Mouse (Mus musculus) layer of hippocampus, postnatal 25 days (tissue): ENCODE measurements around the gene Slc38a5. TPM values are rescaled to one million over a fixed set of nuclear protein-coding genes. Genes with fewer than 3 reads are reported as not detected.

Experiments used
- DNase-seq, 2 experiments: peaks; one replicate each; pipeline ENCODE4 v3.0.0; 2022; ENCODE audit warnings: mixed read lengths in 2 of 2, low spot score in 1 of 2; ENCODE audit errors: extremely low spot score in 1 of 2
- total RNA-seq, 2 experiments: library from RNA; stranded (reverse); gene quantifications; 2 replicates each; pipeline ENCODE4 v1.2.3; 2021

Gene Slc38a5
- total RNA-seq = 1 to 10 TPM; 5.3 to 7.9 TPM

GRCm38 (mm10) chrX:8271083-8271820 is at the start of gene Slc38a5:
Slc38a5 (plus strand) TSS chrX:8271133.
- DNase-seq = no peak

DNA sequence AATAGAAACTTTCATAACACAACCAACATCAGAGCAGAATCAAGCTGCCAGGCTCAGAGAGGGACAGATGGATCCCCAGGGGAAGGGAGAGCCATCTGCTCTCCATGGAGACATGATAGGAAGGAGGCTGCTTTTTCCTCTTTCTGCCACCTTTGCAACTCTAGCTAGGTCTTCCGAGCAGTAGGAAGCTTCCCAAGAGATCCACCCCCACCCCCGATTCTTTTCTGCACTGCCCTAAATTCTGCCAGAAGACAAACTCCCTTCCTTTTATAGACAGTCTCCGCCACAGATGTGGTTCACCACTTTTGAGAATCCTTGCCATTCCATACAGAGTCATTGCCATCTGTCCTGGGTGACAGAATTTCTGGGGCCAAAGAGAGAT is 48.6 kb upstream of the Slc38a5 start:
- DNase-seq = peak in 1 of 2 experiments; percentile 26

DNA sequence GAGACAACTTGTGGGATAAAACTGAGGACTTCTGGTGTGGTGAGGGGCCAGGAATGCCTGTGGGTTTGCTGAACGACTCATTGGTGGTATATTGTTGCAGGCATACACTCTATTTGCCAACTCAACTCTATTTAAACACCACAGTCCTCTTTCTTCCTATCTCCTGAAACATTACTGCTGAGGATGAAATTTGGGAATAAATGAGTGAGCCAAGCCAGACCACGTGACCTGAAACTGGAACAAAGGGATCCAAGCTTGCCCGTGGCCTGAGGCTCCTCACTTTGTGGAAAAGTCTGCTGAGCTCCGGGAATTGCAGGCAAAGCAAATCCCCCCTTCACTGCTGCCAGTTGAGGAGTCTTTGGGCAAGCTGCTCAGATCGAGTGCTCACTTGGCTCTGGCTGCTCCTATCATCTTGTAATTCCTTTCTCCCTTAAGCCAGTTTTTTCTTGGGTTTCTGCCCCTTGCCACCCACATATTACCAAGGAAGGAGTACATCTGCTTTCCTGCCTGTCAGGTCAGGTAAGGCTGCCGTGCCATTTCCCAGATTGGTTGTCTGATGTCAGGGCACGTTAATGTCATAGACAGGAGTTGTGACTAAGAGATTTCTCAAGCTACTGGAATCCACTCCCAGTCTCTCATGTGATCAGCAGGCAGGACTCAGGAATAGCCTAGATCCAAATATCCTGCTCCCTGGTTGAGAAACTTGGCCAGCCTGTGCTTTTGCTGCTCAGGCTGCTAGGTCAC is 48.1 kb upstream of the Slc38a5 start:
- DNase-seq = no peak

- no peak for DNase-seq
Observed at GRCm38 (mm10) chrX:8223473-8223872, 47.5 kb upstream of the Slc38a5 start.

GRCm38 (mm10) chrX:8230272-8230671 is 40.7 kb upstream of the Slc38a5 start:
- DNase-seq = no peak

GRCm38 (mm10) chrX:8233602-8234001 is 37.3 kb upstream of the Slc38a5 start:
- DNase-seq = no peak

GRCm38 (mm10) chrX:8236704-8237103 is 34.2 kb upstream of the Slc38a5 start:
- no peak for DNase-seq

- no peak for DNase-seq
Observed at GRCm38 (mm10) chrX:8238804-8239395, 32.0 kb upstream of the Slc38a5 start.

- no peak for DNase-seq
Observed at GRCm38 (mm10) chrX:8247680-8248079, 23.3 kb upstream of the Slc38a5 start.

- no peak for DNase-seq
Observed at GRCm38 (mm10) chrX:8248542-8249120, 22.3 kb upstream of the Slc38a5 start.

GRCm38 (mm10) chrX:8251789-8252333 is 19.1 kb upstream of the Slc38a5 start:
- DNase-seq = peak in 1 of 2 experiments; percentile 27

GRCm38 (mm10) chrX:8252334-8253285 is 18.3 kb upstream of the Slc38a5 start, which contains the start of gene Ftsj1:
Ftsj1 (minus strand) TSS chrX:8252406.
- DNase-seq = peak; percentile 47 to 54

GRCm38 (mm10) chrX:8253711-8254110 is 17.2 kb upstream of the Slc38a5 start:
- no peak for DNase-seq

GRCm38 (mm10) chrX:8255807-8256206 is 15.1 kb upstream of the Slc38a5 start:
- DNase-seq = no peak

GRCm38 (mm10) chrX:8259478-8259877 is 11.5 kb upstream of the Slc38a5 start:
- no peak for DNase-seq

DNA sequence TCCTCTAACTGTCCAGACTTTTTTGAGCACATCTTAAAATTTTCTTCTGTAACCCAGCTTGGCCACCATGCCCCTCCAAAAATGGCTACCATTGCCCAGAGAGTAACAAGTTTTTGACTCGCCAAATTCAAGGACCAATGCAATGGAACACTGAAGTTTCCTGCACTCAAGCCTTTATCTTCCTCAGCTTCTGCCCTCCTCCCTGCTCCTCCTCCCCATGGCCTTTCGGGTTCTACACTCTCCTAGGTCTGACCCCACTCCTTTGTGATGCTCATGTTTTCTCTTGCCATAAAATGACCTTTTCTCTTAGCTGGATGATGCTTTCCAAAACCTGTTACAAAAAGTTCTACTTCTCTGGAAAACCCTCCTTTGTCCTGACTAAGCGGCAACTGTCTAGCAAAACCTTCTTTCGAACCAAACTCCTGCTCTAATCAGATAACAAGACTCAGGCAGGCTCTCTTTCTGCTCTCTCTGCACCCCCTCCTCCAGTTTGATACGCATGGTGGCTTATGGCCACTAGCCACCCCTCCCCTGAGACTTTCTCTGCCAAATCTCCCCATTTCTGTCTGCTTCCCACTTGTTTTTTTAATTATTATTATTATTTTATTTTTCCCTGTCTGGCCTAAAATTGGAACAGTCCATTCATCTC is 7.7 kb upstream of the Slc38a5 start:
- DNase-seq = no peak

- DNase-seq = no peak
Observed at GRCm38 (mm10) chrX:8264222-8264621, 6.7 kb upstream of the Slc38a5 start.

DNA sequence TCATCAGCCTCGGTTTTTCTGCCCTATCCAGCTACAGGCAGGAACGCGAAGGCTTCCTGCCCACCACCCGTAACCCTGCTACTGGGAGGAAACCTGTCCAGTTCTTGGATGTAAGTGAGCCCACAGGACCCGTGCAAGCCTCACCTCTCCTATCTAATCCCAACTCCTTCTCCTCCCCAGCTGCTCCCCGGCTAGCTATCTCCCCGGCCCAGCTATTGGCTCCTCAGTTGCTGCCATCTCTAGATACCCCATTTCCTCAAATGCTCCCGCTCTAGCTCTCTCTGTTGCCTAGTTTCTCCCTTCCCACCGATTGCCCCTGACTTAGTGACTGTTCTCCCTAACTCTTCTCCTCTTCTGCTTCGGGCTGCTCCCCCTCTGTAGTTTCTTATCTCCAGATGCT is 1.1 kb downstream of the Slc38a5 start:
- no peak for DNase-seq

DNA sequence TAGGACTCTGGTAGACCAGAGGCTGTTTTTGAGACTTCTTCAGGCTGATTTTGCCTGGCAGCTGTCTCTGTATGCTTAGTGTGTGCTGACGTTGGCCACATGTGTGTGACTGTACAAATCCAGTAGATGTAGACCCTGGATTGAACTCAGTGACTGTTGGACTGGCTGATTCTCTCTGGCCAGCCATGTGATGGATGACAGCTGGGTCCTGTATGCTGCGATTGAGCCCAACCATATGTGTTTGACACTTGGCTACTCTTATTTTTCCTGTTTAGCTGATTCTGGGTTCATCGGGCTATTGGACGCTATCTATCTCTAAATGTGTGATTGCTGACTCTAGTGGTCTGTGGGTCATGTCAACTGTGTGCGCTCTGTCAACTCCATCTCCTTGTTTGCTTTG is 3.1 kb downstream of the Slc38a5 start:
- no peak for DNase-seq
